Mouse (Mus musculus) liver, embryonic 14.5 days (tissue): ENCODE measurements around the gene Abhd18.
"Not testable (repeated sequence)": the region's sequence is repeated elsewhere in the genome, so short reads cannot be mapped to it uniquely, and the experiment has no call there.

Experiments used
- CTCF ChIP-seq: IDR thresholded peaks from 2 replicates; pipeline ENCODE4 v1.5.1; 2016; ENCODE audit warnings: antibody characterized with exemption, low read depth, control low read depth
- EP300 ChIP-seq: IDR thresholded peaks from 2 replicates; pipeline ENCODE4 v1.6.1; 2016; ENCODE audit warnings: antibody characterized with exemption, low read depth

DNA sequence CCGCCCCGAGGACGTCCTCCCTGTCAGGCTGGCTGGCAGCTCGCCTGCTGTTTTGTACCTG lies at the start of gene Abhd18:
- TF ChIP-seq EP300, CTCF: not testable (repeated sequence)
